In the genomic region with DNA sequence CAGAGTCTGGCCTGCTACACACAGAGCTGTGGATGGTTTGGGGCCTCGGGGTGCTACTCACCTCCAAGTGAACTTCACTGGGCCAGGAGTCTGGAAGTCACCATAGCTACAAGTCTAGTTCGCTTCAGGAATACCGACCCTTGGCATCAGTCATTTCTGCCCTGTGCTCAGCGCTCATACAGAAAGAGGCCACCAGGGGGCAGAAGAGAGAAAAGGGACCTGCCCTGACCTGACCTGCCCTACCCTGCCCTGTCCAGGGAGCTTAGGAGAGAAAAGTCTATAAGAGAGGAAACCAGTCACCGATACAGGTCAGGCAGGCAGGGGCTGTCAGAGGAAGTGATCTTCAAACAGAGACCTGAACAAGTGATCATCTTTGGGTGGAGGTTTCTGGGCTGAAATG, we compare ENCODE assay signal across 9 mouse cellular contexts. TPM values are rescaled to one million over a fixed set of nuclear protein-coding genes. Genes with fewer than 3 reads are reported as not detected.
DNase-seq lines count a peak whose midpoint lies in the region; ATAC-seq and TF ChIP-seq lines count a peak whose summit lies in the region.
"Had no signal": no experiment of that assay in that cellular context is flagged by ENCODE, and none has a peak within 500 bp of the region (broad histone marks: within the 10 kb centered on the region; RNA-seq: fewer than 3 reads in every experiment).

No protein-coding gene starts in this region.

- no peak overlapping the region for H3K27ac ChIP-seq in kidney, adult 2 months (ENCODE audit: insufficient read depth, low read depth, low read length)
- H3K27ac ChIP-seq in kidney, embryonic 16.5 days (ENCODE audit: low read length): no peak overlapping the region
- H3K27ac ChIP-seq: embryonic facial prominence, embryonic 12.5 days had no signal

- no peak for TF ChIP-seq POLR2A in kidney, adult 2 months (IDR thresholded peaks at IDR 0.05; ENCODE audit: low read depth, low read length)

- H3K9me3 ChIP-seq in kidney, embryonic 16.5 days (ENCODE audit: low read length): no peaks in the 10 kb centered on the region

- peak; percentile 68 for TF ChIP-seq CTCF in kidney, adult 2 months (conservative IDR thresholded peaks at IDR 0.05; ENCODE audit: insufficient read depth, insufficient read length, low read depth, low read length)

- WGBS in kidney, adult 2 months: 83% methylated on average over 5 of the region's 5 CpGs
- WGBS in kidney, embryonic 16.5 days: 80% methylated on average over 5 of the region's 5 CpGs

- no peak overlapping the region for H3K4me3 ChIP-seq in kidney, adult 2 months (ENCODE audit: insufficient read depth, low read depth, low read length)
- H3K4me3 ChIP-seq in kidney, embryonic 16.5 days (ENCODE audit: low read length): no peak overlapping the region
- H3K4me3 ChIP-seq: embryonic facial prominence, embryonic 12.5 days had no signal

- no peak for ATAC-seq in kidney, embryonic 16.5 days (ENCODE audit: low FRiP score, low TSS enrichment)

- H3K4me2 ChIP-seq in kidney, embryonic 16.5 days (replicated peaks; ENCODE audit: low read depth, low read length): no peak overlapping the region
- H3K4me2 ChIP-seq: embryonic facial prominence, embryonic 12.5 days had no signal

- intact Hi-C loops in gastrocnemius, postnatal 14 days (cut with DNase I; ENCODE audit: low total_unique reads): no loop called here

- DNase-seq in adrenal gland, adult (ENCODE audit: inconsistent age in 2 of 2, low spot score in 1 of 2): peak; percentile 20 to 72
- DNase-seq in adrenal gland, adult 8-10 months: no peak
- DNase-seq in kidney, adult 2 months: peak; percentile 13
- peak; percentile 40 for DNase-seq in adrenal gland, adult 2 months
- DNase-seq in lung, postnatal 14 days: peak; percentile 24
- DNase-seq in right cerebral cortex, postnatal 4 days: no peak
- no peak for DNase-seq in gastrocnemius, postnatal 14 days

- no peaks in the 10 kb centered on the region for H3K27me3 ChIP-seq in kidney, adult 2 months (replicated peaks; ENCODE audit: control insufficient read depth, insufficient read depth, low read length)
- H3K27me3 ChIP-seq in kidney, embryonic 16.5 days (ENCODE audit: insufficient read depth, low read length): peaks cover 8% of the 10 kb centered on the region

- no peaks in the 10 kb centered on the region for H3K36me3 ChIP-seq in kidney, adult 2 months (ENCODE audit: control insufficient read depth, insufficient read depth, low read length)
- H3K36me3 ChIP-seq in kidney, embryonic 16.5 days (ENCODE audit: insufficient read depth, low read length): no peaks in the 10 kb centered on the region
- H3K36me3 ChIP-seq: embryonic facial prominence, embryonic 12.5 days had no signal

- no peak overlapping the region for H3K9ac ChIP-seq in kidney, embryonic 16.5 days (replicated peaks; ENCODE audit: low read length)
- H3K9ac ChIP-seq: embryonic facial prominence, embryonic 12.5 days had no signal

- H3K4me1 ChIP-seq in kidney, adult 2 months (ENCODE audit: control insufficient read depth, insufficient read depth, low read length): no peaks in the 10 kb centered on the region
- no peaks in the 10 kb centered on the region for H3K4me1 ChIP-seq in kidney, embryonic 16.5 days (ENCODE audit: insufficient read depth, low read length)

RNA-seq across cellular contexts. Expression of a gene that starts 6.2 kb away (rescaled TPM):
- 10 to 100 TPM in 2 of 4 experiments, 1 to 10 TPM in 2; 5.3 to 12.5 (median 9.7) TPM for total RNA-seq in adrenal gland, adult 8-10 months (2022)
- polyA plus RNA-seq in kidney, adult 2 months (2012; rRNA removed): 0.11 and 0.55 TPM in 2 replicates
- polyA plus RNA-seq in kidney, embryonic 16.5 days (2015; fragmentation: Nextera tagmentation; extraction: Ambion mirVana): 0.04 and 0.53 TPM in 2 replicates
- 1 to 10 TPM; 3.8 to 7.9 TPM for total RNA-seq in adrenal gland, adult 2 months (2021)
- polyA plus RNA-seq in adrenal gland, adult 2 months (2012; rRNA removed): 2.0 and 3.6 TPM in 2 replicates
- total RNA-seq in gastrocnemius, postnatal 14 days (2021): under 1 TPM in 1 of 2 experiments, not detected in 1; 0.12 TPM

Comparison
In these comparisons a context has a peak if more than half of its experiments do, and no peak if none do; other contexts are left out.
1. DNase-seq: peak in adrenal gland, adult (2 of 2), kidney, adult 2 months (single experiment), adrenal gland, adult 2 months (single experiment) and lung, postnatal 14 days (single experiment); none in adrenal gland, adult 8-10 months (single experiment), right cerebral cortex, postnatal 4 days (single experiment) and gastrocnemius, postnatal 14 days (single experiment).
2. RNA of a gene that starts 6.2 kb away (total RNA-seq): 5.3 to 12.5 TPM in adrenal gland, adult 8-10 months and 3.8 to 7.9 TPM in adrenal gland, adult 2 months; 0.12 TPM in gastrocnemius, postnatal 14 days; every median in the first group is over 4 times any median in the second.